Comparison of ENCODE assay signal across 19 mouse cellular contexts in the genomic region with DNA sequence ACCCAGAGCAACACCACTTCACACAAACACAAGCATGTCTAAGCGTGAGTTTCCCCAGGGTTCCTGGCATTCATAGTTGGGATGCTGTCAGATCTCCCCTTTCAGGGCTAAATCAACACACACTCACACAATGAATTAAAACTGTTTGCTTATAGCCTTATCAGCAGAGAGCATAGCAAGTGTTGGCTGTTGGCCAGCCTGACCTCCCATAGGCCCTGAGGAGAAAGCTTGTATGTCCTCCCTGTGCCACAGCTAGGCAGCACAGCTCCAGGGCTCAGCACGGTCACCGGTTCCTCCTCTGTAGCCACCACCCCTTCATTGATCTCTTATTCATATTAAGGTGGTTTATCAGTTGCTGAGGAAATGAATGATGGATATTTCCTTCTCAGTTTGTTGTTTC. TPM values are rescaled to one million over a fixed set of nuclear protein-coding genes. Genes with fewer than 3 reads are reported as not detected.
A peak's percentile ranks its signal among the peaks of the same experiment; 100 is the strongest.
DNase-seq lines count a peak whose midpoint lies in the region; ATAC-seq and TF ChIP-seq lines count a peak whose summit lies in the region.
"Had no signal": no experiment of that assay in that cellular context is flagged by ENCODE, and none has a peak within 500 bp of the region (broad histone marks: within the 10 kb centered on the region; RNA-seq: fewer than 3 reads in every experiment).

No protein-coding gene starts in this region.

- H3K4me1 ChIP-seq in heart, embryonic 15.5 days (replicated peaks) = peaks cover 8% of the 10 kb centered on the region
- no peaks in the 10 kb centered on the region for H3K4me1 ChIP-seq in midbrain, embryonic 14.5 days (ENCODE audit: control insufficient read depth, insufficient read depth, low read length)
- no peaks in the 10 kb centered on the region for H3K4me1 ChIP-seq in midbrain, postnatal 0 days (ENCODE audit: insufficient read depth, low read length)
- no peaks in the 10 kb centered on the region for H3K4me1 ChIP-seq in intestine, embryonic 16.5 days (ENCODE audit: control insufficient read depth, insufficient read depth, low read length)
- no peaks in the 10 kb centered on the region for H3K4me1 ChIP-seq in stomach, embryonic 16.5 days (ENCODE audit: control insufficient read depth, insufficient read depth, low read length)
- H3K4me1 ChIP-seq: embryonic facial prominence, embryonic 12.5 days; forebrain, embryonic 13.5 days had no signal

- DNase-seq in heart, postnatal 10 days = no peak
- peak; percentile 32 for DNase-seq in midbrain, embryonic 14.5 days
- DNase-seq in midbrain, postnatal 0 days (ENCODE audit: low spot score) = no peak
- DNase-seq in adrenal gland, postnatal 14 days = no peak
- no peak for DNase-seq in right cerebral cortex, postnatal 10 days (ENCODE audit: low spot score in 2 of 2)
- DNase-seq: cerebellum, adult 2 months; kidney, adult 2 months; right cerebral cortex, adult 18-20 months had no signal

- 16% methylated on average over 3 of the region's 3 CpGs for WGBS in heart, embryonic 15.5 days
- WGBS in midbrain, embryonic 14.5 days = 68% methylated on average over 3 of the region's 3 CpGs
- WGBS in midbrain, postnatal 0 days = 70% methylated on average over 3 of the region's 3 CpGs
- WGBS in intestine, embryonic 16.5 days = 54% methylated on average over 3 of the region's 3 CpGs
- WGBS in stomach, embryonic 16.5 days = 54% methylated on average over 3 of the region's 3 CpGs

- TF ChIP-seq CTCF in midbrain, postnatal 0 days (IDR thresholded peaks at IDR 0.05) = no peak

- H3K4me3 ChIP-seq in heart, embryonic 15.5 days = no peak overlapping the region
- H3K4me3 ChIP-seq in midbrain, embryonic 14.5 days (replicated peaks; ENCODE audit: low read depth, low read length) = no peak overlapping the region
- no peak overlapping the region for H3K4me3 ChIP-seq in midbrain, postnatal 0 days (ENCODE audit: low read depth, low read length)
- H3K4me3 ChIP-seq in intestine, embryonic 16.5 days (ENCODE audit: low read length) = no peak overlapping the region
- H3K4me3 ChIP-seq in stomach, embryonic 16.5 days (replicated peaks; ENCODE audit: low read length) = no peak overlapping the region
- H3K4me3 ChIP-seq: embryonic facial prominence, embryonic 12.5 days; forebrain, embryonic 13.5 days; hindbrain, embryonic 12.5 days; liver, embryonic 15.5 days had no signal

- H3K27ac ChIP-seq in heart, embryonic 15.5 days = peak overlapping the region; percentile 36
- H3K27ac ChIP-seq in midbrain, embryonic 14.5 days (replicated peaks; ENCODE audit: low read depth, low read length) = no peak overlapping the region
- no peak overlapping the region for H3K27ac ChIP-seq in midbrain, postnatal 0 days (ENCODE audit: low read depth, low read length)
- no peak overlapping the region for H3K27ac ChIP-seq in intestine, embryonic 16.5 days (ENCODE audit: low read length)
- H3K27ac ChIP-seq in stomach, embryonic 16.5 days (ENCODE audit: low read length) = no peak overlapping the region
- H3K27ac ChIP-seq: embryonic facial prominence, embryonic 12.5 days; forebrain, embryonic 13.5 days; hindbrain, embryonic 12.5 days; liver, embryonic 15.5 days had no signal

- intact Hi-C loops in heart, postnatal 10 days (cut with DNase I) = no loop called here

- no peaks in the 10 kb centered on the region for H3K9me3 ChIP-seq in heart, embryonic 15.5 days (replicated peaks)
- H3K9me3 ChIP-seq in midbrain, embryonic 14.5 days (ENCODE audit: control insufficient read depth, low read length) = no peaks in the 10 kb centered on the region
- no peaks in the 10 kb centered on the region for H3K9me3 ChIP-seq in midbrain, postnatal 0 days (ENCODE audit: low read length)
- H3K9me3 ChIP-seq in intestine, embryonic 16.5 days (ENCODE audit: control insufficient read depth, low read length) = no peaks in the 10 kb centered on the region
- no peaks in the 10 kb centered on the region for H3K9me3 ChIP-seq in stomach, embryonic 16.5 days (replicated peaks; ENCODE audit: control insufficient read depth, low read length)
- H3K9me3 ChIP-seq: embryonic facial prominence, embryonic 12.5 days; forebrain, embryonic 13.5 days; hindbrain, embryonic 12.5 days; liver, embryonic 15.5 days had no signal

- ATAC-seq in heart, embryonic 15.5 days (replicated peaks; ENCODE audit: insufficient number of reproducible peaks, insufficient read depth, low FRiP score, low read depth) = peak; percentile 83
- no peak for ATAC-seq in midbrain, embryonic 14.5 days (ENCODE audit: low FRiP score, low TSS enrichment)
- ATAC-seq in midbrain, postnatal 0 days (ENCODE audit: low FRiP score) = no peak
- peak; percentile 72 for ATAC-seq in intestine, embryonic 16.5 days
- peak; percentile 91 for ATAC-seq in stomach, embryonic 16.5 days (ENCODE audit: insufficient read depth, low FRiP score)
- ATAC-seq: forebrain, embryonic 13.5 days; Patski had no signal

- H3K4me2 ChIP-seq in heart, embryonic 15.5 days = no peak overlapping the region
- no peak overlapping the region for H3K4me2 ChIP-seq in midbrain, embryonic 14.5 days (ENCODE audit: low read length)
- no peak overlapping the region for H3K4me2 ChIP-seq in midbrain, postnatal 0 days (ENCODE audit: low read depth, low read length, poor library complexity, severe bottlenecking)
- H3K4me2 ChIP-seq in intestine, embryonic 16.5 days (ENCODE audit: low read depth, low read length) = no peak overlapping the region
- H3K4me2 ChIP-seq in stomach, embryonic 16.5 days (ENCODE audit: low read depth, low read length) = no peak overlapping the region
- H3K4me2 ChIP-seq: embryonic facial prominence, embryonic 12.5 days; forebrain, embryonic 13.5 days; hindbrain, embryonic 12.5 days; liver, embryonic 15.5 days had no signal

- H3K27me3 ChIP-seq in heart, embryonic 15.5 days = 0 out of 2 replicates have a peak, but pooled peaks cover 3% of the 10 kb centered on the region
- no peaks in the 10 kb centered on the region for H3K27me3 ChIP-seq in midbrain, embryonic 14.5 days (ENCODE audit: control insufficient read depth, insufficient read depth, low read length)
- no peaks in the 10 kb centered on the region for H3K27me3 ChIP-seq in midbrain, postnatal 0 days (ENCODE audit: insufficient read depth, low read length)
- no peaks in the 10 kb centered on the region for H3K27me3 ChIP-seq in intestine, embryonic 16.5 days (replicated peaks; ENCODE audit: control insufficient read depth, insufficient read depth, low read length)
- H3K27me3 ChIP-seq in stomach, embryonic 16.5 days (ENCODE audit: control insufficient read depth, insufficient read depth, low read length) = no peaks in the 10 kb centered on the region
- H3K27me3 ChIP-seq: embryonic facial prominence, embryonic 12.5 days; forebrain, embryonic 13.5 days had no signal

- no peak overlapping the region for H3K9ac ChIP-seq in heart, embryonic 15.5 days
- H3K9ac ChIP-seq in midbrain, embryonic 14.5 days (replicated peaks; ENCODE audit: low read length) = no peak overlapping the region
- H3K9ac ChIP-seq in midbrain, postnatal 0 days (replicated peaks; ENCODE audit: low read length, poor library complexity, severe bottlenecking) = no peak overlapping the region
- H3K9ac ChIP-seq in intestine, embryonic 16.5 days (ENCODE audit: low read depth, low read length) = no peak overlapping the region
- H3K9ac ChIP-seq in stomach, embryonic 16.5 days (ENCODE audit: low read length) = no peak overlapping the region
- H3K9ac ChIP-seq: embryonic facial prominence, embryonic 12.5 days; forebrain, embryonic 13.5 days; hindbrain, embryonic 12.5 days; liver, embryonic 15.5 days had no signal

- no peaks in the 10 kb centered on the region for H3K36me3 ChIP-seq in heart, embryonic 15.5 days
- no peaks in the 10 kb centered on the region for H3K36me3 ChIP-seq in midbrain, embryonic 14.5 days (ENCODE audit: control insufficient read depth, insufficient read depth, low read length)
- H3K36me3 ChIP-seq in midbrain, postnatal 0 days (ENCODE audit: insufficient read depth, low read length) = no peaks in the 10 kb centered on the region
- no peaks in the 10 kb centered on the region for H3K36me3 ChIP-seq in intestine, embryonic 16.5 days (ENCODE audit: control insufficient read depth, insufficient read depth, low read length)
- H3K36me3 ChIP-seq in stomach, embryonic 16.5 days (ENCODE audit: control insufficient read depth, insufficient read depth, low read length) = no peaks in the 10 kb centered on the region
- H3K36me3 ChIP-seq: embryonic facial prominence, embryonic 12.5 days; hindbrain, embryonic 12.5 days; liver, embryonic 15.5 days had no signal

RNA-seq across cellular contexts. Expression of gene Rln3, which starts 7.9 kb away (rescaled TPM):
- 0.39 TPM in 1 of 2 replicates, not detected in the other for polyA plus RNA-seq in heart, embryonic 15.5 days (2015; fragmentation: Nextera tagmentation; extraction: Ambion mirVana)
- not detected for total RNA-seq in heart, postnatal 10 days (2021)
- 1.2 TPM in 1 of 2 replicates, not detected in the other for polyA plus RNA-seq in midbrain, embryonic 14.5 days (2014; fragmentation: Nextera tagmentation; extraction: Ambion mirVana)
- total RNA-seq in midbrain, postnatal 0 days (2014; rRNA removed) = 2.3 and 2.7 TPM in 2 replicates
- polyA plus RNA-seq in midbrain, postnatal 0 days (2015; fragmentation: Nextera tagmentation; extraction: Ambion mirVana) = 1.3 and 2.3 TPM in 2 replicates
- polyA plus RNA-seq in intestine, embryonic 16.5 days (2015; fragmentation: Nextera tagmentation; extraction: Ambion mirVana) = 0.23 and 0.37 TPM in 2 replicates
- polyA plus RNA-seq in stomach, embryonic 16.5 days (2015; fragmentation: Nextera tagmentation; extraction: Ambion mirVana) = 0.22 TPM in 1 of 2 replicates, not detected in the other
- 0.64 TPM in 1 of 2 replicates, not detected in the other for total RNA-seq in adrenal gland, postnatal 14 days (2021)
- total RNA-seq: left cerebral cortex, postnatal 10 days; monocyte, adult 5-6 weeks; neutrophil, adult 5-6 weeks had no signal
- polyA plus RNA-seq: embryonic facial prominence, embryonic 12.5 days; forebrain, embryonic 13.5 days; hindbrain, embryonic 12.5 days; Patski had no signal

RNA-seq across cellular contexts. Expression of gene Il27ra, which starts 10.4 kb away (rescaled TPM):
- polyA plus RNA-seq in heart, embryonic 15.5 days (2015; fragmentation: Nextera tagmentation; extraction: Ambion mirVana) = 5.4 and 6.6 TPM in 2 replicates
- 1 to 10 TPM; 5.9 to 6.0 TPM for total RNA-seq in heart, postnatal 10 days (2021)
- 0.16 and 0.33 TPM in 2 replicates for polyA plus RNA-seq in midbrain, embryonic 14.5 days (2014; fragmentation: Nextera tagmentation; extraction: Ambion mirVana)
- 0.71 and 1.1 TPM in 2 replicates for total RNA-seq in midbrain, postnatal 0 days (2014; rRNA removed)
- 0.21 and 0.29 TPM in 2 replicates for polyA plus RNA-seq in midbrain, postnatal 0 days (2015; fragmentation: Nextera tagmentation; extraction: Ambion mirVana)
- polyA plus RNA-seq in intestine, embryonic 16.5 days (2015; fragmentation: Nextera tagmentation; extraction: Ambion mirVana) = 1.2 and 1.4 TPM in 2 replicates
- polyA plus RNA-seq in stomach, embryonic 16.5 days (2015; fragmentation: Nextera tagmentation; extraction: Ambion mirVana) = 1.3 and 1.5 TPM in 2 replicates
- total RNA-seq in adrenal gland, postnatal 14 days (2021) = 2.3 and 12.2 TPM in 2 replicates

RNA-seq across cellular contexts. Expression of gene Gm10643, which starts 12.2 kb away (rescaled TPM):
- polyA plus RNA-seq in heart, embryonic 15.5 days (2015; fragmentation: Nextera tagmentation; extraction: Ambion mirVana) = 0.71 and 1.3 TPM in 2 replicates
- 1 to 10 TPM; 3.3 to 4.3 TPM for total RNA-seq in heart, postnatal 10 days (2021)
- polyA plus RNA-seq in midbrain, embryonic 14.5 days (2014; fragmentation: Nextera tagmentation; extraction: Ambion mirVana) = 1.5 and 2.4 TPM in 2 replicates
- total RNA-seq in midbrain, postnatal 0 days (2014; rRNA removed) = 2.2 and 3.0 TPM in 2 replicates
- polyA plus RNA-seq in midbrain, postnatal 0 days (2015; fragmentation: Nextera tagmentation; extraction: Ambion mirVana) = 1.6 and 1.7 TPM in 2 replicates
- polyA plus RNA-seq in intestine, embryonic 16.5 days (2015; fragmentation: Nextera tagmentation; extraction: Ambion mirVana) = 0.76 and 0.81 TPM in 2 replicates
- polyA plus RNA-seq in stomach, embryonic 16.5 days (2015; fragmentation: Nextera tagmentation; extraction: Ambion mirVana) = 1.4 and 1.5 TPM in 2 replicates
- 2.9 and 3.0 TPM in 2 replicates for total RNA-seq in adrenal gland, postnatal 14 days (2021)

RNA-seq across cellular contexts. Expression of gene Rfx1, which starts 13.9 kb away (rescaled TPM):
- 4.5 and 7.4 TPM in 2 replicates for polyA plus RNA-seq in heart, embryonic 15.5 days (2015; fragmentation: Nextera tagmentation; extraction: Ambion mirVana)
- total RNA-seq in heart, postnatal 10 days (2021) = 10 to 100 TPM; 12.4 to 15.4 TPM
- 11.2 and 12.2 TPM in 2 replicates for polyA plus RNA-seq in midbrain, embryonic 14.5 days (2014; fragmentation: Nextera tagmentation; extraction: Ambion mirVana)
- total RNA-seq in midbrain, postnatal 0 days (2014; rRNA removed) = 28.4 and 31.7 TPM in 2 replicates
- polyA plus RNA-seq in midbrain, postnatal 0 days (2015; fragmentation: Nextera tagmentation; extraction: Ambion mirVana) = 7.2 and 8.8 TPM in 2 replicates
- polyA plus RNA-seq in intestine, embryonic 16.5 days (2015; fragmentation: Nextera tagmentation; extraction: Ambion mirVana) = 5.9 and 6.8 TPM in 2 replicates
- polyA plus RNA-seq in stomach, embryonic 16.5 days (2015; fragmentation: Nextera tagmentation; extraction: Ambion mirVana) = 6.1 and 6.3 TPM in 2 replicates
- total RNA-seq in adrenal gland, postnatal 14 days (2021) = 15.2 and 17.3 TPM in 2 replicates

RNA-seq across cellular contexts. Expression of gene Palm3, which starts 31.5 kb away (rescaled TPM):
- 1.2 and 1.9 TPM in 2 replicates for polyA plus RNA-seq in heart, embryonic 15.5 days (2015; fragmentation: Nextera tagmentation; extraction: Ambion mirVana)
- under 1 TPM; 0.19 to 0.20 TPM for total RNA-seq in heart, postnatal 10 days (2021)
- polyA plus RNA-seq in midbrain, embryonic 14.5 days (2014; fragmentation: Nextera tagmentation; extraction: Ambion mirVana) = 0.65 and 0.87 TPM in 2 replicates
- total RNA-seq in midbrain, postnatal 0 days (2014; rRNA removed) = 5.1 and 8.0 TPM in 2 replicates
- polyA plus RNA-seq in midbrain, postnatal 0 days (2015; fragmentation: Nextera tagmentation; extraction: Ambion mirVana) = 4.4 and 4.9 TPM in 2 replicates
- 5.8 and 6.4 TPM in 2 replicates for polyA plus RNA-seq in intestine, embryonic 16.5 days (2015; fragmentation: Nextera tagmentation; extraction: Ambion mirVana)
- polyA plus RNA-seq in stomach, embryonic 16.5 days (2015; fragmentation: Nextera tagmentation; extraction: Ambion mirVana) = 4.1 and 4.9 TPM in 2 replicates
- total RNA-seq in adrenal gland, postnatal 14 days (2021) = 0.38 and 0.52 TPM in 2 replicates

Comparison
In these comparisons a context has a peak if more than half of its experiments do, and no peak if none do; other contexts are left out.
1. ATAC-seq: peak in heart, embryonic 15.5 days (single experiment), intestine, embryonic 16.5 days (single experiment) and stomach, embryonic 16.5 days (single experiment); none in midbrain, embryonic 14.5 days (single experiment) and midbrain, postnatal 0 days (single experiment).